Mouse (Mus musculus) small intestine, adult 2 months (tissue): ENCODE measurements around the gene Zfp39.

ENCODE experiments used
- CTCF ChIP-seq: fragments of 200-500 bp; IDR thresholded peaks from 2 replicates; pipeline ENCODE4 v1.5.1; 2012; ENCODE audit warnings: low read depth, mild to moderate bottlenecking, control low read depth, inconsistent platforms, low read length, moderate library complexity, mixed read lengths; ENCODE audit not compliant: insufficient replicate concordance, insufficient read length; ENCODE audit errors: extremely low read depth
- POLR2A ChIP-seq: fragments of 200-500 bp; IDR thresholded peaks from 2 replicates; pipeline ENCODE4 v1.6.1; 2012; ENCODE audit warnings: low read depth, mild to moderate bottlenecking, control low read depth, inconsistent platforms, low read length, moderate library complexity

GRCm38 (mm10) chr11:58847636-58848035, 56.4 kb downstream of the Zfp39 start:
- TF ChIP-seq CTCF (no peak), POLR2A (no peak)
